Mouse (Mus musculus) megakaryocyte-erythroid progenitor cell, adult 5-6 weeks (primary cell): Measurements from ENCODE around the gene Ttc9. TPM values are rescaled to one million over a fixed set of nuclear protein-coding genes. Genes with fewer than 3 reads are reported as not detected.

Experiments
- ATAC-seq: replicated peaks from 2 replicates; pipeline ENCODE4 v1.8.0; 2016; ENCODE audit warnings: mild to moderate bottlenecking, inconsistent platforms; ENCODE audit not compliant: severe bottlenecking, poor library complexity, low FRiP score, low TSS enrichment
- total RNA-seq, 2 experiments: library from RNA; stranded (forward) in 1 of 2; stranded (reverse) in 1 of 2; fragments of 200-1000, 215-1000 nt in 1 of 2; fragments of >200 nt in 1 of 2; fragmentation: Nextera tagmentation in 1 of 2; gene quantifications; 2 replicates each; pipeline ENCODE4 v1.2.3; 2014 to 2017

Gene Ttc9
- total RNA-seq, 2 experiments from 2014 or later: not detected

DNA sequence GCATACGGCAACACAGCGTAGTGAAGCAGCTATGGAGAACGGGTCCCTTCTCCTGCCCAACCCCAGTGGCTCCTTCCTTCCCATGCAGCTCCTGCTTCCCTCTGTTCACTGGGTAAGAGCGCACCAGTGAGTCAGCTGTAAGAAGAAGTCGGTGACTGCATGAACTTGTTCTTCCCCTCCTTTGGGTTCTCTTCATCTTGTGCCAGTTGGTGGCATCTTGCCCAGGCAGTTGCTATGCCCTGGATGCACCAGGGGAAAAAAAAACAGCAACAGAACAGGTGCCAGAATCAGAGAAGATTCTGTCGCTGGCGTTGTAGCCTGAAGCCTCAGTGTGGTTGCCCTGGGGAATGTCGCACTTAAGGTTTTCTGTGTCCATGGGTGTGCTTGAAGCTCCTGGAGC is 22.3 kb downstream of the Ttc9 start:
- ATAC-seq: no peak

DNA sequence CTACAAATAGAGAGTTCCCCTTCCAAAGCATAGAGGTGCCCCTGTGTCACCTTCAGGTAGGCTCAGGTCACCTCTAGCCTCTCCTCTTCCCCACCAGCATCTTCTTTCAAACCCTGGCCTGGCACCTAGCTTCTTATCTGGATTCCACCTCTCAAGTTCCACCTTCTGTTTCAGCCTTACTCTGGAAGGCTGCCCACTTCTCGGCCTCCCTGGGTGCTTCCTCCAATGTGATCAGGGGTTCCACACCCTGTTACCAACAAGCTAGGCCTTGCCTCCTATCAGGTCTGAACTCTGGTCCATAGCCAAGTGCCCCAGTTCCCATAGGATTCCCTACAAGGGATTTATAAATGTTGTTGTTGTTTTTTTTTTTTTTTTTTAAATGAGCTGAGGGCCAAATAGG is 26.3 kb downstream of the Ttc9 start:
- ATAC-seq: no peak

DNA sequence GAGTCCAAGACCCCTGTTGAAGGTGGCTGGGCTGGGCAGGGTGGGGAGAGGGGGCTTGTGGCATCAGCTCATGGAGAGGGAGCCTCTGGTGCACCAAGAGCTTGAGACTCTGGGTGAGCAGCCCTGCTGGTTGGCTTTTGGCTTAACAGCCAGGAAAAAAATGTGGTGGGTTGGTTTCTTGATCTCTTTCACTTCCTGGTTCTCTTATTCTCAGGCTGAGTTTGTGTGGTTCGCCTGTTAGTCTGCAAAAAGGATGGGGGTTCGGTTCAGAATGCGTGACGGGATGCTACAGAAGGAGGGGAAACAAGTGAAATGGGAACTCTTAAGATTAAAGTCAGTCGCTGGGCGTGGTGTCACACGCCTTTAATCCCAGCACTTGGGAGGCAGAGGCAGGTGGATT is 27.0 kb downstream of the Ttc9 start:
- ATAC-seq: no peak

DNA sequence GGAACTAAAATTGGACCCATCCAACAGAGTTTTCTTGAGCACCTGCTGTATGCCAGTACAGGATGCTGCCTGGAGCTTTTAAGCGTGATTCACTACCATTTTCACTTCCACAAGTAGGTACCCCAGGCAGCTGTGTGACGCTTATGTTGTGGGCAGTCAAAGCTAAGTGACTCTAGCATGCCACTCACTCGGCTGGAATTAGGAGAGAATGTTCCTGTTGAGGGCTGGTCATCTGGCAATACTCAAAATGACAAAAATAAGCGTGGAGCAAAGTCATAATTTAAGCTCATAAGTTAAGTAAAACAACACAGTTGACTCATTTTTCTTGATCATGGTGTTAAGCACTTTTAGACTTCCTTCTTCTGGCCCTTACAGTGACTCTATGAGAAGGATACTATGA is 31.0 kb downstream of the Ttc9 start:
- ATAC-seq: no peak

DNA sequence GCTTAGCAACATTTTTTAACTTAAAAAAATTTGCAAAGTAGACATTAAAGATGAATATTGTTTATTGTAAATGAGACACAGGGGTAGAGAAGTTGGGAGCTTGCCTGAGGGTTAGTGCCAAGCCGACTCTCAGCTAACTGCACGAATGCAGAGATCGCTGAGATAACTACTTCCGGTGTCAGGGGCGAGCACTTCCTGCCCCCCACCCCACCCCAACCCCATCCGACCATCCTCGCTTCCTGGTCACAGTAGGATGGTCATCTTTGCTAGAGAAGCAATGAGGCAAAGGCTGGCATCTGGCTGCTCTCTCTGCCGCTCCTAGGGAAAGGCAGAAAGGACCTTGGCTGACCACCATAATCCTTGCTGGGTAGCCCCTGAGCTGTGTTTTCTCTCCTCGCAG is 32.1 kb downstream of the Ttc9 start:
- ATAC-seq: no peak

DNA sequence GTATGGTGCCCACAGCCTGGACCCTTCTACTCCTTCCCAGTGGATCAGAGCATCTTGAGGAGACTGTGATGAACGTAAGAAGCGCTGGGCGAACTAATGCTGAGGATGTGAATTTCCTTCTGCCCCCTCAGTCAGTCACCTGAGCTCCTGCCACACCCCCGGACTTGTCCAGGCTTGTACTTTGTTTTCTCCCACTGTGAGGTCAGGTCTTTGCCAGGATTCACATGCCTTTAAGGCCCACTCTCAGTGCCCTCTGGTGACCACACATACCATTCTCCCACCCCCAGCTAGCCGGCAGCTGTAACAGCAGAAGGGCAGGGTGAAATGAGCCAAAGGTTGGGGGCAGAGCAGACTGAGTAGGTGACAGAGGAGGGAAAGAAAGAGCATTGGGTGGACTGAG is 32.9 kb downstream of the Ttc9 start:
- ATAC-seq: no peak

DNA sequence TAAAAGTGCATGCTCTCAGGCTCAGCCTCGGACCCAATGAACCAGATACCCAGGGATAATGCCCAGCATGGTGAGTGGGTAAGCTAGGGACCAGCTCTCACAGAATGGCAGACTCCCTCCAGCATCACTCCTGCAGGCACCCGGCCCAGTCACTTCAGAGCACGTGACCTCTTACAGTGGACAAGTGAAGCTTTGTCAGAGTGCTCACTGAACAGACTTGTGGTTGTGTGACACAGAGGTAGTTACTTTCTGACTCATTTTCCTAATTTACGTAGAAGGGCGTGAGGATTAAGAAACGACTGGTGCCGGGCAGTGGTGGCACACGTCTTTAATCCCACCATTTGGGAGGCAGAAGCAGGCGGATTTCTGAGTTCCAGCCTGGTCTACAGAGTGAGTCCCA is 37.4 kb downstream of the Ttc9 start:
- no peak for ATAC-seq

DNA sequence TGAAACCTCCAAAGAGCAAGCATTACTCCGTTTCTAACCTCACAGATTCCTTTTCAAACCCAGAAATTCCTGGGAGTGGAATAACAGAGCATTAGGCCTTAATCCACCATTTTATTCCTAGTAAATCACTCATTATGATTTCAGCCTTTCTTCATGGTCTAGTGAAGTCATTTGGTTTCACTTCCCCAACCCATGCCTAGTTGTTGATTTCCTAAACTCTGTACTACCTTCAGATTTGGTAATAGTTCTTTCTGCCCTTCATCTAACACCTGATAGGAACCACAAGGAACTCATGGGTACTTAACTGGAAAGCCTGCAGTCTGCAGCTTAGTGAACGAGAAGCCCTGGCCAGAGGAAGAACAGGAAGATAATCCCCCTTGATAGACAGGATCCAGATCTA is 44.5 kb downstream of the Ttc9 start:
- no peak for ATAC-seq

DNA sequence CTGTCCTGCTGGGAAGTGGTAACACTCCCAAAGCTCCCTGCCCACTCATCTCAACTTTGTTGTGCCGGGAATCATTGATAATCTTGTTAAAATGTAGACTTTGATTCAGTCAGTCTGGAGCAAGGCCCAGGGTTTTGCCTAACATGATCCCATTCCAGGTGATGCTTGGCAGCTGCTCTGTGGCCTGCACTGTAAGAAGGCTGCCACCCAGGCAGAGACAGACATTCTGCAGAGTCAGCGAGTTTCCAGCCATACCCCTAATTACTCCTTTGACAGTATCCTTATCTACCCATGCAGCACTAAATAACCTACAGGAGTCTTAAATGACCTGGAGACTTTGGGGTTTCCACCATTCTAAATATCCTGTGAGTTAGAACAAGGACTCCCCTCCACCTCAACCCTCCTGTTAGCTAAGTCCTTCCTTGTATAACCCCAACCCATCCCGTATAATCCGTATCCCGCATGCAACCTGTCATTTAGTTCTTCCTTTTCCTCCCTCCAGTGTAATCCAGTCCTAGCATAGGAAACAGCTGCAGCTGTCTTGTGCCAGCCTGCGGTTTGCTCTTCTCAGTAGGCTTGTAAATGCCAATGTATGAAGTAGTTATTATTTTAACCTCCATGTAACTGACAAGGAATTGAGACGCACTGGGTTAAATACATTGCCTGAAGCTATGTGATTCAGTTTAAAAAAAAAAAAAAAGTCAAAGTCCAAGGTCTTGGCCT is 48.9 kb downstream of the Ttc9 start:
- ATAC-seq: no peak

DNA sequence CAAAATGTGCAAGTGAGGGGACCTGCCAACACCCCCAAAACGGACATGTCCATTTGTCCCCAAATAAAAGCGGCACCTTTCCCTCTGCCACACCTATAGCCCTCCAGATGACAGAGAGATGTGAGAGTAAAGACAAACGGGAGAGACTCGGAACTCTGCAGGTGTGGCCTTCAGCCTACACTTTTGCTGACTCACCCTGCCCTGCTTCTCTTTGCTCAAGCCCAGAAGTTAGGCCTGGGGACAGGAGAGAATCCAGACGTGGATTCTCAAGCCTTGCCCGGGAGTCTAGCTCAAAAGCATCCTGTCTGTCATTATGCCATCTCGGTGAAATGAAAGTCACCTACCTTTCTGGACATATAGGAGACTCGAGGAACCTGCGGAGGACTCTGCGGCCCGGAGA is 52.3 kb downstream of the Ttc9 start:
- ATAC-seq: no peak

DNA sequence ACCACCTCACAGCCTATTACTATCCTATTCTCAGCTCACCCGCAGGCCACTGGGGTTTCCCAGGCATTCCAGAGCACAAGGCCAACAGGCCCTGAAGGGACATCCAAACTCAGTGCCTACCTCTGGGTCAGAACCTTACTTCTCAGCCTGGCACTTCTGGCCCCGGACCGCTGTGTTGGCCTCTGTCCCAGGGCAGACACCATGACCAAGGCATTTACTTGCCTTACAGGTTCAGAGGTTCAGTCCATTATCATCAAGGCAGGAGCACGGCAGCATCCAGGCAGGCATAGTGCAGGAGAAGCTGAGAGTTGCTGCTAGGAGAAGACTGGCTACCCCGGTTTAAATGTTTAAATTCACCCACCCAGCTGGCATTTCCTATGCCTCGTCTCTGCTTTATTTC is 53.0 kb downstream of the Ttc9 start:
- ATAC-seq: no peak

DNA sequence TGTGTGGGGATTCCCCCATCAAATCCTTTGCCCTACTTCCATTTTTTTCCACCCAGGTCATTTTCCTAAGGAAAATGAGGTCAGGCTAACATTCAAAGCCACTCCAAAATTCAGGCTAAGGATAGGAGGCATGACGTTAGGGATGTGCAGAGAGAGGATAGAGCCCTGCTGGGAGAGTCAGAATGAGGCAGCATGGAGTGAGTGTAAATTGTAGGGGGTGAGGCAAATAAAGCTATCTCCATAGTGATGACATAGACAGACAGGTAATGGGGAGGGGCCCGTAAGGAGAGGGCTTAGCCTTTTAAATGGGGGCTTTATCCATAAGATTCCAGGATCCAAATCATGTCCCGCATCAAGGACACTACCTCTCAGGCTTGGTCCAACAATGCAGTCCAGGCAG is 54.9 kb downstream of the Ttc9 start:
- no peak for ATAC-seq

DNA sequence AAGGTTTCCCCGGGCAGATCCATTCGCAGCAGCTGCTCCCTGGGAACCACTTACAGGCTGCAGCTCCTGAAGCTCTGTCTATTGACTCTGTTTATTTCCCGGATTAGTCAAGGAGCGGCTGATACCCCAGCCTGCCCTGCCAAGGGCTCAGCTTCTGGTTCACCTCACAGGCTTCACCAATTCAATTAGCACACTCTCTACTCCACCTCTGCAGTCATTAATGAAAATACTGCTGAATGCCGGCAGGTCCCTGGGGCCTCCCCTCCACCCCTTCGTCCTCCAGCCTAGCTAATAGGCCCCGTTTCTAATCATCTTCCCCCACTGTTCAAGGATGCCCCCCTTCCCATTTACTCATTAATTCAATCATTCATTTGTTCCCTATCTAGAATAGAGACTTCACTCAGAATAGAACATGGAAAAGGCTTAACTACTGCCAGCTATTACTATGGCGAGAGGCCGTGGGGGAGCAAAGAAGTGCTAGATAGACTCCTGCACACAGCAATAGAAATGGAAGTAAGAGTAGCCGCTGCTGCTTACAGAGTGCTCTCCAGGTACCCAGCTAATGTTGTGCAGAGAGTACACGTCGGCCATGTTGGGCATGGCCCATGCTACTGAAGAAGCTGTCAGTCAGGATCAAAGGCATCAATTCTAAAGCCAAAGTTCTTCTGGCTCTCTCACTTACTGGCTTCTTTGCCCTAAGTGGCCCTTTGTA is 55.5 kb downstream of the Ttc9 start:
- no peak for ATAC-seq

DNA sequence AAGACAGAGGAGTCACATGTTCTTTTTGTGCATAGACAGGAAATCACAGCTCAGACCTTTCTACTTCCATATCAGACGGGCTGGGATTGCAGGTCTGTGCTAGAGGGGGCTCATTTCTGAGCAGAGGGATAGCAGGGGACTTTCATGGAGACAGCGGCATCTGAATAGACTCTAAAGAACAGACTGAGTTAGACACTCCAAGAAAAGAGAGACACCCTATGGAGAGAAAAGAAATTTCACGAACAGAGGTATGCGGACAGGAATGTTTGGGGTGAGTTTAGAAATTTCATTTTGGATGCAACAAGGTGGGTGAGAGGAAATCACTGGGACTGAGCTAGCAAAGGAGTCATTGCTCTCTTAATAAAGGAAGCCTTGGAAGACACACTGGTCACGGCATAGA is 56.8 kb downstream of the Ttc9 start:
- ATAC-seq: no peak

DNA sequence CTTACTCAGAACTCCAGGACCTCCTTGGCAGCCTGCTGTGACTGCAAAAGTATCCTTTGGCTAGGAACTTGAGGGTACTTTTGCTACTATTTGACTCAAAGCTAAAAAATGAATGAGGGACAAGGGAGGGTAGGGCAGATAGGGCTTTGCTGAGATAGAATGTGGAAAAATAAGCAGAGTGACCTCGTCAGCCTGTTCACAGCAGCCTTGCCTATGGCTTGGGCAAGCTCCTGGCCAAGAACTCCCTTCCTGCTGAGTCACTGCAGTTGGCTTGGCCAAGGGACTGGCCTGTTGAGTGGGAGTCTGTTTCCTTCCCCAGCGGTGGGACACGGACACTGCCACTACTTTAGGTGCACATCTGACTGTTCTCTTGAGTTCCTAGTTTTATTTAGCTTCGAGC is 57.5 kb downstream of the Ttc9 start:
- ATAC-seq: no peak

DNA sequence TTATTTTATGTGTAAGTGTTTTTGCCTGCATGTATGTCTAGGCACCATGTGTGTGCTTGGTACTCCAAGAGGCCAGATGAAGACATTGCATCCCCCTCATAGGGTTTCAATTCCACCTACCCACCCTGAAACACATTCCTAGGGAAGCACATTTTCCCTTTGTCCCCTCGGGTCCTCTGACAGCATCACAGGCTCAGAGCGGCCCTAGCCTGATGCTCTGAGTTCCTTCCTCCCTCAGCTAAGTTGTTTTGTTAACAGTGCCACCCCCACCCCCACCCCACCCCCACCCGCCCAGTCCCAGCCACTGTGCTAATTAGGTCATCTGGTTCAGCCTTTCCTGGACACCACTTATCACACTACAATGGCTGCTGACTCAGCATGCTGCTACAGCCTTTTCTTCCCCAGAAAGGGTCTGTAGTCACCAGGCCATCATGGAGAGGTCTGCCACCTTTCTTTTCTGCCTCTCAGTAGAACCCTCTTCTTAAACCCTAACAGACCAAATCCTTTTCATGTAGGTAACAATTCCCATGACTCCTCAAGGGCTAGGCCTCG is 58.5 kb downstream of the Ttc9 start:
- ATAC-seq: no peak

DNA sequence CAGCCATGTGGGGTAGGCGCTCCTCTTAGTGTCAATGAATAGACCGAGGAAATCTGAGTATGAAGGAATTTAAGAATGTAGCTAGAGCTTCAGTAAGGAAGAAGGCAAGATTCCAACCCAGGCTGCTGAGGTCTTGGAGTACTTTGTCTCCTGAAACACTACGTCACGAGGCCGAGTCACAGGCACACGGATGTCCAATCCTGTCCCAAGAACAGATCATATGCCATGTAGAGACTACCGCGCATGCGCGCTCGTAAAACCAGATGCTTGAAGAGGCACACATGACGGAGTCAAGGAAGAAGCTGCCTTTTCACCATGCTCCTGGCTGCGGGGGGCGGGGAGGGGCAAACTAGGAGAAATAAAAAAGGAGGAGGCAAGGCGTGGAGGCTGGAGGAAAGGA is 59.1 kb downstream of the Ttc9 start:
- ATAC-seq: no peak

DNA sequence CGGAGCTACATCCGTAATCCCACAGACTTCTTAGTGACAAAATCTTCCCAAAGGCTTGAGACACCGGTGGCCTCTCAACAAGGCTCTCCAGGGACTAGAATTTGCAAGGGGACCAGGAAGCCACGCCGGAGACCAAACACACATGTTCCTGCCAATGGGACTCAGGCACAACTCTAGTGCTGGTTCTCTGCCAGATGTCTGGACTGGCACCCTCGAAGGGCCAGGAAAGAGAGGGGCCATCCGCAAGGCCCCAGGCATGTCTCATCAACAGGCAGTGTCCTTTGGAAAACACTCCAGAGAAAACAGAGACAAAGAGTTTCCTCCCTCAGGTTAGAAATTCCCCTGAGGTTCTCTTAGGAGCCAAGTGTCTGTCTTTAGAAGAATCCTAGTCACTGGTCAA is 59.7 kb downstream of the Ttc9 start:
- no peak for ATAC-seq

DNA sequence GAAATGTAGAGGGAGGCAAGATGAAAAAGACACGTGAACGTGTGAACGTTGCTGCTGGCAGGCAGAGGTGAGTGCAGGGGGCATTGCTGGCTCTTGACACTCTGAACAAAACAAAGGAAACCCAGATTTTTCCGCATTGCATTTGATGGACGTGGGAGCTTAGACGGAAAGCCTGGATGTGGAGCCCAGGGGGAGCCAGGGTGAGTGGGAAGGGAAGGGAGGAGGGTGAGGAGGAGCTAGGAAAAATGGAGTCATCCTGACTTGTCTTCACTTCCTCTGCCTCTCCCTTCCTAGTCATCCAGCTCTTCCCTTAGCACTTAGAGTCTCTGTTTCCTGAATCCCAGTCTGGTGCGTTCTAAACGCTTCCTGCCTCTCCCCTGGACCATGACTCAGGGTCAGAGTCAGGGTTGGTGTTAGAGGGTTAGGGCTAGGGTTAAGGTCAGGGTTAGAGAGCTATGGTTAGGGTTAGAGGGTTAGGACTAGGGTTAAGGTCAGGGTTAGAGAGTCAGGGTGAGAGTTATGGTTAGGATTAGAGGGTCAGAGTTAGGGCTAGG is 60.2 kb downstream of the Ttc9 start:
- no peak for ATAC-seq

DNA sequence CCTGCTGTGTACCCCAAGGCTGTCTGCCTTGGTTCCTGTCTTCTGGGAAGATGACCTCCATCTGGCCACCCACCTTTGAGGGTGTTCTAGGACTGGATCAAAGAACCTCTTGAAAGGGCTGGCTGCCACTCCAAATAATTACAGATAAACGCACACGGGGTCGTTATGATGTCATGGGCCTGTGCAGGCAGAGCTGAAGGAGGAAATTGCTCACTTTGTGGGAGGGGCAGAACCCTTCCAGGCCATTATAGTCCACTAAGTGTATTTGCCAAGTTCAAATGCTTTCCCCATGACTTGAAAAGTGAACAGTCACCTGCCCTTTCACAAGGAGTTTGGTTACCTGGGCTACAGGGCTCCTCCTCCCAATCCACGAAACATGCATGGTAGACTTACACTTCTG is 67.0 kb downstream of the Ttc9 start:
- no peak for ATAC-seq

DNA sequence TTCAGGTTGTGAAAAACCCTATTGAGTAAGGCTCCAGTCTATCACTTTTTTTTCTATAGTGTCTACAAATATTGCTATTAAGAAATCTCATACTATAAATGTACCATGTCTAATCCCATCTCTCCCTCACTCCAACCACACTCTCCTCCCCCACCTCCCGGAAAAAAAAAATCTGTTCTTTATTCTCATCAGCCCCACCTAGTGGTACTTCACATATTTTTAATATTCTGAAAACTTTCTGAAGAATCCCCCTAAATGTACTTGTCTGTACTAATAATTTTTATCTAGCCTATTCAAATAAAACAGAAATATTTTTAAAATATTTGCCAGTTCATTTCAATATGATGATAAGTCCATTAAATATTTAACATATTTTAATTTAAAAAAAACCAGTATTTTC is 71.9 kb downstream of the Ttc9 start:
- ATAC-seq: no peak
